Mouse (Mus musculus): ENCODE results near the gene Thrap3. TPM values are rescaled to one million over a fixed set of nuclear protein-coding genes. Genes with fewer than 3 reads are reported as not detected.
A peak's percentile ranks its signal among the peaks of the same experiment; 100 is the strongest.

The Thrap3 gene
- 183 and 198 TPM in 2 replicates for polyA plus RNA-seq (2015; fragmentation: Nextera tagmentation; extraction: Ambion mirVana)

- ATAC-seq (ENCODE audit: insufficient number of reproducible peaks, low FRiP score, low TSS enrichment, low read depth), result peak; percentile 99
- WGBS, result under 1% methylated on average over 75 of the region's 75 CpGs
- H3K36me3 ChIP-seq, result 0 out of 2 replicates have a peak, but pooled peaks cover 3% of the 10 kb centered on the region
- peak within 1 kb of the TSS; percentile 54 for H3K4me2 ChIP-seq
- H3K27me3 ChIP-seq, result no peaks in the 10 kb centered on the region
- peaks cover 38% of the 10 kb centered on the region for H3K4me1 ChIP-seq
- H3K27ac ChIP-seq, result peak within 1 kb of the TSS; percentile 99
- peak within 1 kb of the TSS; percentile 73 for H3K9ac ChIP-seq
- H3K4me3 ChIP-seq, result peak within 1 kb of the TSS; percentile 69
- H3K9me3 ChIP-seq, result no peaks in the 10 kb centered on the region
Observed at GRCm38 (mm10) chr4:126202303-126203181, at the start of gene Thrap3. Gene Thrap3, minus strand, starts transcription at chr4:126202760.

- no peaks in the 10 kb centered on the region for H3K27me3 ChIP-seq
- ATAC-seq (ENCODE audit: insufficient number of reproducible peaks, low FRiP score, low TSS enrichment, low read depth), result no peak
- no peak overlapping the region for H3K9ac ChIP-seq
- H3K4me1 ChIP-seq, result peaks cover 56% of the 10 kb centered on the region
- H3K36me3 ChIP-seq, result peaks cover 17% of the 10 kb centered on the region; the same call in 1 of the 2 replicates
- H3K4me2 ChIP-seq, result no peak overlapping the region
- H3K27ac ChIP-seq, result peak overlapping the region; percentile 33
- 56% methylated on average over 11 of the region's 11 CpGs for WGBS
- no peaks in the 10 kb centered on the region for H3K9me3 ChIP-seq
- no peak overlapping the region for H3K4me3 ChIP-seq
Observed at GRCm38 (mm10) chr4:126251655-126252254, 49.2 kb upstream of the Thrap3 start.

GRCm38 (mm10) chr4:126250659-126251058 is 48.1 kb upstream of the Thrap3 start:
- WGBS, result 47% methylated on average over 4 of the region's 4 CpGs
- no peak overlapping the region for H3K9ac ChIP-seq
- H3K4me2 ChIP-seq, result no peak overlapping the region

GRCm38 (mm10) chr4:126248261-126248868 is 45.8 kb upstream of the Thrap3 start:
- H3K4me1 ChIP-seq, result peaks cover 42% of the 10 kb centered on the region
- peaks cover 24% of the 10 kb centered on the region for H3K36me3 ChIP-seq
- WGBS, result 31% methylated on average over 11 of the region's 11 CpGs
- no peaks in the 10 kb centered on the region for H3K9me3 ChIP-seq
- H3K9ac ChIP-seq, result no peak overlapping the region
- H3K4me3 ChIP-seq, result no peak overlapping the region
- no peak for ATAC-seq (ENCODE audit: insufficient number of reproducible peaks, low FRiP score, low TSS enrichment, low read depth)
- H3K27ac ChIP-seq, result 0 out of 2 replicates have a peak overlapping the region, but pooled peaks have one; percentile 33
- no peak overlapping the region for H3K4me2 ChIP-seq
- H3K27me3 ChIP-seq, result no peaks in the 10 kb centered on the region

More at GRCm38 (mm10) chr4:126250659-126251058, 48.1 kb upstream of the Thrap3 start:
- no peak overlapping the region; the same call in 1 of the 2 replicates for H3K27ac ChIP-seq
- H3K9me3 ChIP-seq, result no peaks in the 10 kb centered on the region
- no peak overlapping the region for H3K4me3 ChIP-seq
- ATAC-seq (ENCODE audit: insufficient number of reproducible peaks, low FRiP score, low TSS enrichment, low read depth), result no peak
- H3K36me3 ChIP-seq, result peaks cover 20% of the 10 kb centered on the region; the same call in 1 of the 2 replicates
- H3K27me3 ChIP-seq, result no peaks in the 10 kb centered on the region
- H3K4me1 ChIP-seq, result peaks cover 56% of the 10 kb centered on the region

- no peak overlapping the region for H3K4me2 ChIP-seq
- H3K36me3 ChIP-seq, result peaks cover 39% of the 10 kb centered on the region
- no peak overlapping the region for H3K4me3 ChIP-seq
- 70% methylated on average over 13 of the region's 13 CpGs for WGBS
- no peak overlapping the region for H3K9ac ChIP-seq
- H3K27me3 ChIP-seq, result no peaks in the 10 kb centered on the region
- no peak for ATAC-seq (ENCODE audit: insufficient number of reproducible peaks, low FRiP score, low TSS enrichment, low read depth)
- H3K27ac ChIP-seq, result 0 out of 2 replicates have a peak overlapping the region, but pooled peaks have one; percentile 47
- peaks cover 26% of the 10 kb centered on the region for H3K4me1 ChIP-seq
- H3K9me3 ChIP-seq, result no peaks in the 10 kb centered on the region
Observed at GRCm38 (mm10) chr4:126246202-126246889, 43.8 kb upstream of the Thrap3 start.

- Histone ChIP-seq H3K4me2 (no peak overlapping the region), H3K4me1 (peaks cover 21% of the 10 kb centered on the region), H3K4me3 (no peak overlapping the region), H3K9me3 (no peaks in the 10 kb centered on the region), H3K9ac (no peak overlapping the region), H3K36me3 (peaks cover 61% of the 10 kb centered on the region), H3K27ac (no peak overlapping the region), H3K27me3 (no peaks in the 10 kb centered on the region)
- 84% methylated on average over 6 of the region's 6 CpGs for WGBS
- no peak for ATAC-seq (ENCODE audit: insufficient number of reproducible peaks, low FRiP score, low TSS enrichment, low read depth)
Observed at GRCm38 (mm10) chr4:126242510-126242909, 40.0 kb upstream of the Thrap3 start.

GRCm38 (mm10) chr4:126241956-126242355 is 39.4 kb upstream of the Thrap3 start:
- Histone ChIP-seq H3K9ac (no peak overlapping the region), H3K27me3 (no peaks in the 10 kb centered on the region), H3K4me1 (peaks cover 24% of the 10 kb centered on the region), H3K4me3 (no peak overlapping the region), H3K9me3 (no peaks in the 10 kb centered on the region), H3K36me3 (peaks cover 61% of the 10 kb centered on the region), H3K4me2 (no peak overlapping the region), H3K27ac (no peak overlapping the region)
- 52% methylated on average over 9 of the region's 9 CpGs for WGBS
- ATAC-seq (ENCODE audit: insufficient number of reproducible peaks, low FRiP score, low TSS enrichment, low read depth), result no peak

GRCm38 (mm10) chr4:126239862-126240475 is 37.4 kb upstream of the Thrap3 start:
- H3K4me3 ChIP-seq, result no peak overlapping the region
- H3K36me3 ChIP-seq, result peaks cover 78% of the 10 kb centered on the region
- H3K27me3 ChIP-seq, result no peaks in the 10 kb centered on the region
- no peak overlapping the region for H3K4me2 ChIP-seq
- no peaks in the 10 kb centered on the region for H3K9me3 ChIP-seq
- ATAC-seq (ENCODE audit: insufficient number of reproducible peaks, low FRiP score, low TSS enrichment, low read depth), result no peak
- peaks cover 26% of the 10 kb centered on the region for H3K4me1 ChIP-seq
- 87% methylated on average over 13 of the region's 13 CpGs for WGBS
- no peak overlapping the region for H3K27ac ChIP-seq
- H3K9ac ChIP-seq, result no peak overlapping the region

GRCm38 (mm10) chr4:126237721-126238242 is 35.2 kb upstream of the Thrap3 start:
- 53% methylated on average over 5 of the region's 5 CpGs for WGBS
- ATAC-seq (ENCODE audit: insufficient number of reproducible peaks, low FRiP score, low TSS enrichment, low read depth), result 0 out of 2 replicates have a peak, but pooled peaks have one; percentile 30
- peak overlapping the region; percentile 51; the same call in 1 of the 2 replicates for H3K27ac ChIP-seq
- no peaks in the 10 kb centered on the region for H3K27me3 ChIP-seq
- no peaks in the 10 kb centered on the region for H3K9me3 ChIP-seq
- H3K4me1 ChIP-seq, result peaks cover 28% of the 10 kb centered on the region
- no peak overlapping the region for H3K4me2 ChIP-seq
- H3K9ac ChIP-seq, result no peak overlapping the region
- H3K4me3 ChIP-seq, result no peak overlapping the region
- H3K36me3 ChIP-seq, result peaks cover 94% of the 10 kb centered on the region

- 55% methylated on average over 62 of the region's 63 CpGs for WGBS
- Histone ChIP-seq H3K9ac (no peak overlapping the region), H3K27me3 (no peaks in the 10 kb centered on the region), H3K27ac (no peak overlapping the region), H3K9me3 (no peaks in the 10 kb centered on the region), H3K4me2 (no peak overlapping the region), H3K36me3 (peaks cover 96% of the 10 kb centered on the region), H3K4me1 (peaks cover 25% of the 10 kb centered on the region), H3K4me3 (0 out of 2 replicates have a peak overlapping the region, but pooled peaks have one; percentile 2)
- no peak for ATAC-seq (ENCODE audit: insufficient number of reproducible peaks, low FRiP score, low TSS enrichment, low read depth)
Observed at GRCm38 (mm10) chr4:126236467-126237280, 34.1 kb upstream of the Thrap3 start.

Data from limb, embryonic 15.5 days (tissue).